Mouse (Mus musculus) adrenal gland, adult 2 months (tissue): ENCODE measurements around the gene Tulp4. TPM values are rescaled to one million over a fixed set of nuclear protein-coding genes. Genes with fewer than 3 reads are reported as not detected.
"Not testable (repeated sequence)": the region's sequence is repeated elsewhere in the genome, so short reads cannot be mapped to it uniquely, and the experiment has no call there.

Source experiments
- DNase-seq: peaks from one replicate; pipeline ENCODE4 v3.0.0; 2021
- microRNA-seq, 2 experiments: library from miRNA; unstranded; fragments of <30 nt; microRNA quantifications; one replicate each; pipeline ENCODE4 v1.2.0; 2021
- polyA plus RNA-seq: library from polyadenylated mRNA; depleted of rRNA; stranded (reverse); fragments of >200 nt; gene quantifications from 2 replicates; pipeline ENCODE4 v1.2.3, GENCODE M21; 2012; rRNA removed
- total RNA-seq, 2 experiments: library from RNA; stranded (reverse); gene quantifications; 2 replicates each; pipeline ENCODE4 v1.2.3; 2021

Gene Tulp4
- total and polyA plus RNA-seq, 3 experiments, result 66.5 to 85.6 (median 66.6) TPM

- DNase-seq, result not testable (repeated sequence)
Measured at GRCm38 (mm10) chr17:6279772-6280171, 173.5 kb downstream of the Tulp4 start.

- not testable (repeated sequence) for DNase-seq
Measured at GRCm38 (mm10) chr17:6280513-6280912, 174.3 kb downstream of the Tulp4 start.

GRCm38 (mm10) chr17:6283137-6283536, 176.9 kb downstream of the Tulp4 start:
- not testable (repeated sequence) for DNase-seq

GRCm38 (mm10) chr17:6286169-6286568, 179.9 kb downstream of the Tulp4 start:
- DNase-seq, result not testable (repeated sequence)

GRCm38 (mm10) chr17:6289045-6289444, 182.8 kb downstream of the Tulp4 start:
- DNase-seq, result not testable (repeated sequence)

GRCm38 (mm10) chr17:6293882-6294281, 187.6 kb downstream of the Tulp4 start:
- DNase-seq, result not testable (repeated sequence)

- DNase-seq, result not testable (repeated sequence)
Measured at GRCm38 (mm10) chr17:6297060-6297795, 191.0 kb downstream of the Tulp4 start.

- not testable (repeated sequence) for DNase-seq
Measured at GRCm38 (mm10) chr17:6300190-6300863, 194.1 kb downstream of the Tulp4 start.

Small RNA genes within 50 kb of the gene (microRNA-seq; reads per million reads assigned to microRNA genes)
- gene Gm22774, result 0 reads per million in 2 experiments

Other genes starting within 250 kb of the Tulp4 start
- gene Synj2, start 165.2 kb upstream of the Tulp4 start, total RNA-seq, result 10 to 100 TPM in 1 of 2 experiments, 1 to 10 TPM in 1; 9.7 to 18.3 TPM
- 3.6 and 4.6 TPM in 2 replicates for gene Synj2, start 165.2 kb upstream of the Tulp4 start, polyA plus RNA-seq
- 1 to 10 TPM; 5.3 to 6.9 TPM for gene Serac1, start 26.7 kb upstream of the Tulp4 start, total RNA-seq
- gene Serac1, start 26.7 kb upstream of the Tulp4 start, polyA plus RNA-seq, result 2.8 and 4.9 TPM in 2 replicates
- 10 to 100 TPM; 60.6 to 93.9 TPM for gene Gtf2h5, start 26.7 kb upstream of the Tulp4 start, total RNA-seq
- gene Gtf2h5, start 26.7 kb upstream of the Tulp4 start, polyA plus RNA-seq, result 3.9 and 4.5 TPM in 2 replicates
- gene Tmem181a, start 150.4 kb downstream of the Tulp4 start, total RNA-seq, result 10 to 100 TPM; 11.4 to 12.1 TPM
- 10.4 and 12.7 TPM in 2 replicates for gene Tmem181a, start 150.4 kb downstream of the Tulp4 start, polyA plus RNA-seq
- gene Dynlt1a, start 211.1 kb downstream of the Tulp4 start, total RNA-seq, result 1 to 10 TPM; 2.2 to 3.4 TPM
- gene Dynlt1a, start 211.1 kb downstream of the Tulp4 start, polyA plus RNA-seq, result 2.2 and 2.4 TPM in 2 replicates